Mouse (Mus musculus) testis, adult 2 months (tissue): Measurements from ENCODE around the gene Zcchc7.

Experiments used
- CTCF ChIP-seq: fragments of 200-500 bp; IDR thresholded peaks from 2 replicates; pipeline ENCODE4 v1.5.1; 2012; ENCODE audit warnings: low read depth, mild to moderate bottlenecking, inconsistent platforms, low read length, moderate library complexity; ENCODE audit not compliant: control insufficient read depth, insufficient read depth, insufficient replicate concordance
- POLR2A ChIP-seq: fragments of 200-500 bp; IDR thresholded peaks from 2 replicates; pipeline ENCODE4 v1.6.1; 2012; ENCODE audit warnings: low read depth, mild to moderate bottlenecking, inconsistent platforms, low read length, moderate library complexity; ENCODE audit not compliant: control insufficient read depth

DNA sequence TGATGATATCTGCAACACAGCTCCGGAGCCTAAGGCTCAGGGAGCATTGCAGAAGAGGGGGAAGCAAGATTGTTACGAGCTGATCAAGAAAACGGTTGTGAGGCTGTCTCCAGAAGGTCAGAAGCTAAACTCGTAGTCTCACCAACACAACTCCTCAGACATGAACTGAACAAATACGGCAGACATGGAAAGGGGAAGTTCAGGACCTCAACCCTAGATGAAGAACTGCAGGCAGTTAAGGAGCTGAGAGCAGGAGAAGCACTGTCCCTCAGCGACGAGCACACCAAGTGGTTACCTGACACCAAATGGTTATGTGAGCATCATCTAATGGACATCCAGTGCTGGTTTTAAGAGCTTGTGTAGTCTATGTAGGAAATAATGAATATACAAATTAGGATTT is 60.9 kb downstream of the Zcchc7 start:
- TF ChIP-seq CTCF (no peak), POLR2A (no peak)
